Mouse (Mus musculus) layer of hippocampus, adult 9-11 months (tissue): Measurements from ENCODE around the gene Gpr1.
A peak's percentile ranks its signal among the peaks of the same experiment; 100 is the strongest.
"Not testable (repeated sequence)": the region's sequence is repeated elsewhere in the genome, so short reads cannot be mapped to it uniquely, and the experiment has no call there.

Experiments used
- DNase-seq: peaks from one replicate; pipeline ENCODE4 v3.0.0; 2022

The Gpr1 gene

DNA sequence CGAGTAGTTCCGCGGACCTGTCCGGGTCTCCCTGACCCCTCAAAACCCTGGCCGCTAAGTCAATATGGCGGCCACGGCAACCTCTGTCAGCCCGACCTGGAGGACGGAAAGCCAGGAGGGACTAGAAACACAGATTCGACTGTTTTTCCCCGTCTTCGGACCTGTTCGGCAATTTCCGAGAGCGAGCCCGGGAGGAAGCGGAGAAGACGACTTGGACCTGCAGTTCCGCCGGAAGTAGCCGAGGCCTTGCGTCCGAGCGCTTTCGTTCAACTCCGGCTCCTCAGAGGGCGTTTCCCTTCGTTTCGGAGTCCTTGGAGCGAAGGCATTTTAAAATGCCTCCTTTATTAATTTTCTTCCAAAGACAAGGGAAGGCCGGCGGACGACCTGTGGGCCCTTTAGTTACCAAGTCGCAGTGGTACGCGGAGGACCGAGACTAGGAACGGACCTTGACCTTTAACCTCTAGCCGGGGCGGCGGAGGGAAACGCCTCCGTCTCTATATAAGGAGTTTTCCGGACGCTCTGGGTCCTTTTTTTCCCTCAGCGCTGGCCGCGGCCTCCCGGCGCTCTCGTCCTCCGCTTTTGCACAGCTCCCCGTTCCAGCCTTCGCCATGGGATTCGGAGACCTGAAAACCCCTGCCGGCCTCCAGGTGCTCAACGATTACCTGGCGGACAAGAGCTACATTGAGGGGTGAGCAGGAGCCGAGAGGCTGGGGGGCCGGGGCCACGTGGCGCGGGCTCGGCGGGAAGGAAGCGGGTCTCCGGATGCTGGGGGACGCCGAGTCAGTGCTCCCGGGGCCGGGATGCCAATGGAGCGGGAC, 37.5 kb downstream of the Gpr1 start, which contains the start of the genes Eef1b2 and Ndufs1:
Gene Eef1b2 (plus strand): TSS at position 222 of the 818 bp plus-strand sequence.
Gene Ndufs1 (minus strand): TSS at position 230 of the 818 bp plus-strand sequence.
- DNase-seq: peak; percentile 97

DNA sequence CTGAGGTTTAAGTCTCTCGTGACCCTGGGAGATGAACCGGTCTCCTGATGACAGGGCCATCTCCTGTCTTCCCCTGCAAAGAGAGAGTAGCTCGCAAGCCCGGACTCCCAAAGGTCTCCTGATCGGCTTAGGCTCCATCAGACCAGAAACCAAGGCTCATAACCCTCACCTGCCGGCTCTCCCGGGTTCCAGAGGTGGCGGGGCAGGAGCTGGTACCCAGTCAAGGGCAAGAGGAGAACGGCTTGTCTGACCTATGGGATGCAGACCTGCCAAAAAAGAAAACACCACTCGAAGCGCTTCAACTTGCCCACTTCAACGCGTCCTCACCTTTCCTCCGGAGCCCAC, 38.1 kb downstream of the Gpr1 start:
- no peak for DNase-seq

DNA sequence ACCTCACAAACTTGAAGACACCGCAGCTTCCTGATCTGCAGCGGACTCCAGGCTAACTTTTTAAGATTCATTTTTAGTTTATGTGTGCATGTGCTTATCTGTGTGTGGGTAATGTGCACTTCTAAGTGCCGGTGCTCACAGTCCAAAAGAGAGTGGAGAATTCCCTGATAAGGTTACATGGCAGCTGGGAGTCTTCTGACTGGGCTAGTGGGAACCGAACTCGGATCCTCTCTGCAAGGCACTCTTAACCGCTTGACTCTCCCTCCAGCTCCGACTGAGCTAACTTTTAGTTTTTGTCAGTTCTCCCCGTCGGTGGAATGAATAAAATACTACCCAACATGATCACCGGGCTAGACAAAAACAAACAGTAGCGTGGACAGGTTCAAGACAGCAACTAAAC, 38.5 kb downstream of the Gpr1 start:
- no peak for DNase-seq

DNA sequence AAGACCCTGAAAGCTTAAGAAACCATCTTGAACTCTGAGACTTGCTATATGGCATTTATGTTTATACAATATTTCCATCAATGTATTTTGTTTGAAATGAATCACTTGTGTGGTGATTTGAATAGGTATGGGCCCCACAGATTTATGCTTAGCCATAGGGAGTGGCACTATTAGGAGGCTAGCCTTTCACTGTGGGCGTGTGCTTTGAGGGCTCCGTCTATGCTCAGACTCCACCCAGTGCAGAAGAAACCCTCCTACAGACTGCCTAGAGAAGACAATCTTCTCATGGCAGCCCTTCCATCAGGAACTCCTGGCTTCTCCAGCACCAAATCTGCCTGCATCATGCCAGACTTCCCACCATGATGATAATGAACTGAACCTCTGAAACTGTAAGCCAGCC, 45.7 kb downstream of the Gpr1 start:
- DNase-seq: no peak

DNA sequence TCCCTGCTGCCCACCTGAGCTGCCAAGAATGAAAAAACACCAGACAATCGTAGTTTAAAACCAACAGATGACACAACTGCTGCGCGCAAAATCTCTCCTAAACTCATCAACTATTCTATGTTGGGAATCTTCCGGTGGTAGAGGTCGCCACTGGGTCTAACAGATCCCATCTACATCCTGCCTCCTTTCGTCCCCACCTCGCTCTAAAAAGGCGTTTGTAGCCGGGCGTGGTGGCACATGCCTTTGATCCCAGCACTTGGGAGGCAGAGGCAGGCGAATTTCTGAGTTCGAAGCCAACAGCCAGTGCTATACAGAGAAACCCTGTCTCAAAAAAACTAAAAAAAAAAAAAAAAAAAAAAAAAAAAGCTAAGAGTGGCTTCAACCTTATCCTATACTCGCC, 74.1 kb downstream of the Gpr1 start:
- no peak for DNase-seq

DNA sequence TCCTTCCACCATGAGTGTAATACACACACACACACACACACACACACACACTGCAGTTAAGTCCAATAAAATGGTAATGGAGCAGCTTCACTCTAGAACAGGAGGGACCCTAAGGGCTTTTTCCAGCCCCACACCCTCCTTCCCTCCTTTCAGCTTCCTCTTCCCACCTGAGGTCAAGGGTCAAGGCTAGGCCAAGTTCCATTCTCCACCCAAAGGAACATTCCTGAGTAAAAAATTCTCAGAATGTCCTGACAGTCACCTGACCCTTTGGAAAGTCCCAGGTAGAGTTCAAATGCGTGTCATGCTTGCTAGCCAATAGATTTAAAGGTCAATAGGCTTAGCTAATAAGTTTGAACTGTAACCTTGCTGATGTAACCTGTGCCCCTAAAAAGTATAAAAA, 75.8 kb downstream of the Gpr1 start:
- DNase-seq: not testable (repeated sequence)

DNA sequence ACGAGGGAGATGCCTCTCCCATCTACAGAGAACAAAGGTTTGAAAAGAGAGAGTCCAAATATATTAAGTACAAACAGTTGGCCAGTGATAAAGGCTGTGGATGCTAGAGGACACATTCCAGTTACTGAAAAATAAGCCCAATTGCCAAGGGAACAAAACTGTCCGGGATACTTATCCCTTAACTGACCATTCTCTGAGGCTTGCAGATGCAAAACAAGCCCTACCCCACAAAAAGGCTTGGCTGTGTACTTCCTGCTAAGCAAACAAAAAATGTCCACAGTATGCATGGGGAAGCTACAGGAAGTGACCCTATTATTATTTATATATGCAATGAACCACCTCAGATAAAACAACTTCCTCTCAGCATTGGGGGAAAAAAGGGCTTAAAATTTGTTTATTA, 76.4 kb downstream of the Gpr1 start:
- DNase-seq: no peak

DNA sequence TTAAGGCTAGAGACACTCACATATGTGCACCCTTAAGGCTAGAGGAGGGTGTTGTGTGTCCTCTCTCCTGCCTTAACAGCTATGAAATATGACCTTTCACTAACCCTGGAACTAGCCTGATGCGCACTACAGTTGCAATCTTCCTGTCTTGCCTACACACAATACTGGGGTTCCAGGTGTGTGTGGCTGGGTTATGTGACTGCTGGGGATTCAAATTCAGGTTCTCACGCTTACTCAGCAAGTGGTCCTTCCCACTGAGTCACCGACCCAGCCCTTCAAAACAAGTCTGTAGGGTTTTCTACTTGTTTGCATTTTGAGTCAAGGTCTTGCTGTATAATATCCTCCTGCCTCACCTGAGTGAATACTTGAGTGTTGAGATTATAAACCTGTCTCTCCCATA, 79.8 kb downstream of the Gpr1 start:
- DNase-seq: no peak
